Mouse (Mus musculus): ENCODE measurements around the gene Adam10. TPM values are rescaled to one million over a fixed set of nuclear protein-coding genes. Genes with fewer than 3 reads are reported as not detected.
A peak's percentile ranks its signal among the peaks of the same experiment; 100 is the strongest.

The Adam10 gene
- total and polyA plus RNA-seq, 3 experiments = 9.5 to 39.2 (median 37.0) TPM

DNA sequence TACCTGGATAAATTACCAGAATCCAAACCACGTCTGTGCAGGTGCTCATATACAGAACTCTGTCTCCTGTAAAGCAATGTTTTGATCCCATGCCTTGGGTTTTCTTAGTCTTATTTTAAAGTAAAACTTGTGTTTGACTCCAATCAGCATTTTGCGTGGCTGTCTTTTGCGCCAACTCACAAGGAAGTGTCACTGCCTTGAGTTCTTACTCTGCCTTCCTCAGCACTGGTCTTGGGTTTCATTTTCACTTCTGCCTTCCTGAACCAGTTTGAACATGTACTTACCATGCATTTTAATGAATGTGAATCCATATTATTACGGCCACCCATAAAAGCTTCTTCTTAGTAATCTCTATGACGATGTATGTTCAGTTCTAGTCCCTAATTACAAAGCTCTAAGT is 82.2 kb downstream of the Adam10 start:
- no peak for DNase-seq
- Histone ChIP-seq H3K79me2 (replicated peaks; ENCODE audit: control insufficient read depth, insufficient read depth, low read length) (no peaks in the 10 kb centered on the region; the same call in 1 of the 2 replicates), H3K9ac (ENCODE audit: low read depth, low read length) (no peak overlapping the region), H3K27me3 (ENCODE audit: control insufficient read depth, insufficient read depth, low read length) (no peaks in the 10 kb centered on the region), H3K4me1 (ENCODE audit: control insufficient read depth, insufficient read depth, low read length) (peaks cover 2% of the 10 kb centered on the region), H3K4me3 (no peak overlapping the region), H3K27ac (peak overlapping the region; percentile 19; the same call in 1 of the 2 replicates), H3K36me3 (ENCODE audit: control insufficient read depth, insufficient read depth, low read length) (peaks cover 17% of the 10 kb centered on the region)
- 85% methylated on average over 5 of the region's 5 CpGs for WGBS
- intact Hi-C loops (cut with DNase I) = loop anchor here (5.0 kb wide), 1 partner anchor 106 kb away; no protein-coding TSS in a partner anchor
- TF ChIP-seq CTCF (IDR thresholded peaks at IDR 0.05) = no peak
- TF ChIP-seq POLR2A (IDR thresholded peaks at IDR 0.05; ENCODE audit: insufficient read depth, low read depth, low read length) = no peak
- TF ChIP-seq EP300 (IDR thresholded peaks at IDR 0.05; ENCODE audit: insufficient read depth, low read depth, low read length) = no peak

GRCm38 (mm10) chr9:70775517-70775916 is 96.7 kb downstream of the Adam10 start:
- Histone ChIP-seq H3K27ac (no peak overlapping the region), H3K36me3 (ENCODE audit: control insufficient read depth, insufficient read depth, low read length) (peaks cover 3% of the 10 kb centered on the region), H3K4me3 (no peak overlapping the region), H3K79me2 (replicated peaks; ENCODE audit: control insufficient read depth, insufficient read depth, low read length) (no peaks in the 10 kb centered on the region), H3K4me1 (ENCODE audit: control insufficient read depth, insufficient read depth, low read length) (no peaks in the 10 kb centered on the region), H3K9ac (ENCODE audit: low read depth, low read length) (no peak overlapping the region), H3K27me3 (ENCODE audit: control insufficient read depth, insufficient read depth, low read length) (no peaks in the 10 kb centered on the region)
- intact Hi-C loops (cut with DNase I) = loop anchor here (10.0 kb wide), 1 partner anchor 139 kb away; no protein-coding TSS in a partner anchor
- 88% methylated on average over 2 of the region's 2 CpGs for WGBS
- no peak for DNase-seq
- no peak for TF ChIP-seq POLR2A (IDR thresholded peaks at IDR 0.05; ENCODE audit: insufficient read depth, low read depth, low read length)
- no peak for TF ChIP-seq EP300 (IDR thresholded peaks at IDR 0.05; ENCODE audit: insufficient read depth, low read depth, low read length)
- no peak for TF ChIP-seq CTCF (IDR thresholded peaks at IDR 0.05)

DNA sequence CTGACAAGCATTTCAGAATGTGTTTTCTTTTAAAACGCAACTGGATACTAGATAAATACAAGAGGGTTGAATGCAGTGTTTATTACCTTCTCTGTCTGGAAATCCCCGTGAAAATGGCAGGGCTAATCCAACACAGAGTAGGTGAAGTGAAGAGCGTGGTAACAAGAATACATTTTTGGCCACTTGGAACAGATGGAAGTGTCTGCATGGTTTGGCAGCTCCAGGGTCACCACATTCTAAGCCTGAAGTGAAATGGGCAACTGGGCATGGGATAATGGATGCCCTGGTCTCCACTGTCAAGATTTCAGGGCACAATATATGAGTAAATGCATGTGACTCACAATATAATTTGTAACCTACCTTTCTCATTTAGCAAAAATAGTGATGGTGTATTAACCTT is 103.4 kb downstream of the Adam10 start:
- intact Hi-C loops (cut with DNase I) = no loop called here

GRCm38 (mm10) chr9:70788705-70789104 is 109.9 kb downstream of the Adam10 start:
- no peaks in the 10 kb centered on the region for H3K27me3 ChIP-seq (ENCODE audit: control insufficient read depth, insufficient read depth, low read length)

More for the DNA sequence above, 103.4 kb downstream of the Adam10 start:
- Histone ChIP-seq H3K4me3 (no peak overlapping the region), H3K9ac (ENCODE audit: low read depth, low read length) (no peak overlapping the region), H3K4me1 (ENCODE audit: control insufficient read depth, insufficient read depth, low read length) (no peaks in the 10 kb centered on the region; the same call in 1 of the 2 replicates), H3K36me3 (ENCODE audit: control insufficient read depth, insufficient read depth, low read length) (peaks cover 7% of the 10 kb centered on the region), H3K27me3 (ENCODE audit: control insufficient read depth, insufficient read depth, low read length) (no peaks in the 10 kb centered on the region), H3K79me2 (replicated peaks; ENCODE audit: control insufficient read depth, insufficient read depth, low read length) (no peaks in the 10 kb centered on the region), H3K27ac (no peak overlapping the region)
- 89% methylated on average over 3 of the region's 3 CpGs for WGBS
- no peak for DNase-seq
- TF ChIP-seq EP300 (IDR thresholded peaks at IDR 0.05; ENCODE audit: insufficient read depth, low read depth, low read length) (no peak), POLR2A (IDR thresholded peaks at IDR 0.05; ENCODE audit: insufficient read depth, low read depth, low read length) (no peak), CTCF (IDR thresholded peaks at IDR 0.05) (no peak)

GRCm38 (mm10) chr9:70790621-70791020 is 111.8 kb downstream of the Adam10 start:
- Histone ChIP-seq H3K4me1 (ENCODE audit: control insufficient read depth, insufficient read depth, low read length) (no peaks in the 10 kb centered on the region), H3K27me3 (ENCODE audit: control insufficient read depth, insufficient read depth, low read length) (no peaks in the 10 kb centered on the region), H3K4me3 (no peak overlapping the region), H3K36me3 (ENCODE audit: control insufficient read depth, insufficient read depth, low read length) (no peaks in the 10 kb centered on the region), H3K79me2 (replicated peaks; ENCODE audit: control insufficient read depth, insufficient read depth, low read length) (no peaks in the 10 kb centered on the region), H3K9ac (ENCODE audit: low read depth, low read length) (no peak overlapping the region), H3K27ac (no peak overlapping the region)
- no peak for TF ChIP-seq CTCF (IDR thresholded peaks at IDR 0.05)
- intact Hi-C loops (cut with DNase I) = no loop called here
- WGBS = 93% methylated on average over 4 of the region's 4 CpGs
- DNase-seq = no peak

More at GRCm38 (mm10) chr9:70788705-70789104, 109.9 kb downstream of the Adam10 start:
- H3K4me3 ChIP-seq = no peak overlapping the region
- H3K27ac ChIP-seq = no peak overlapping the region
- DNase-seq = no peak
- H3K79me2 ChIP-seq (replicated peaks; ENCODE audit: control insufficient read depth, insufficient read depth, low read length) = no peaks in the 10 kb centered on the region
- intact Hi-C loops (cut with DNase I) = no loop called here
- no peak for TF ChIP-seq POLR2A (IDR thresholded peaks at IDR 0.05; ENCODE audit: insufficient read depth, low read depth, low read length)
- no peaks in the 10 kb centered on the region; the same call in 1 of the 2 replicates for H3K4me1 ChIP-seq (ENCODE audit: control insufficient read depth, insufficient read depth, low read length)
- no peak overlapping the region for H3K9ac ChIP-seq (ENCODE audit: low read depth, low read length)
- WGBS = 75% methylated on average over 7 of the region's 7 CpGs
- no peaks in the 10 kb centered on the region for H3K36me3 ChIP-seq (ENCODE audit: control insufficient read depth, insufficient read depth, low read length)

- Histone ChIP-seq H3K4me3 (no peak overlapping the region), H3K27me3 (ENCODE audit: control insufficient read depth, insufficient read depth, low read length) (no peaks in the 10 kb centered on the region), H3K79me2 (replicated peaks; ENCODE audit: control insufficient read depth, insufficient read depth, low read length) (no peaks in the 10 kb centered on the region), H3K27ac (no peak overlapping the region), H3K36me3 (ENCODE audit: control insufficient read depth, insufficient read depth, low read length) (no peaks in the 10 kb centered on the region), H3K9ac (ENCODE audit: low read depth, low read length) (no peak overlapping the region), H3K4me1 (ENCODE audit: control insufficient read depth, insufficient read depth, low read length) (no peaks in the 10 kb centered on the region)
- TF ChIP-seq EP300 (IDR thresholded peaks at IDR 0.05; ENCODE audit: insufficient read depth, low read depth, low read length) (no peak), POLR2A (IDR thresholded peaks at IDR 0.05; ENCODE audit: insufficient read depth, low read depth, low read length) (no peak), CTCF (IDR thresholded peaks at IDR 0.05) (no peak)
- WGBS = 62% methylated on average over 15 of the region's 15 CpGs
- intact Hi-C loops (cut with DNase I) = no loop called here
- peak in 1 of 2 experiments; percentile 17 for DNase-seq
Observed at GRCm38 (mm10) chr9:70794643-70795438, 116.0 kb downstream of the Adam10 start.

Data from heart, adult 2 months (tissue).